Mouse (Mus musculus) c-Kit-negative CD71-positive TER-119-positive erythroid progenitor cells, embryonic 14.5 days (primary cell): ENCODE data around the gene Vcp.
A peak's percentile ranks its signal among the peaks of the same experiment; 100 is the strongest.

Source experiments
- DNase-seq: peaks from one replicate; pipeline ENCODE4 v3.0.0-alpha.2; 2013; ENCODE audit warnings: low read depth, low spot score

The Vcp gene

DNA sequence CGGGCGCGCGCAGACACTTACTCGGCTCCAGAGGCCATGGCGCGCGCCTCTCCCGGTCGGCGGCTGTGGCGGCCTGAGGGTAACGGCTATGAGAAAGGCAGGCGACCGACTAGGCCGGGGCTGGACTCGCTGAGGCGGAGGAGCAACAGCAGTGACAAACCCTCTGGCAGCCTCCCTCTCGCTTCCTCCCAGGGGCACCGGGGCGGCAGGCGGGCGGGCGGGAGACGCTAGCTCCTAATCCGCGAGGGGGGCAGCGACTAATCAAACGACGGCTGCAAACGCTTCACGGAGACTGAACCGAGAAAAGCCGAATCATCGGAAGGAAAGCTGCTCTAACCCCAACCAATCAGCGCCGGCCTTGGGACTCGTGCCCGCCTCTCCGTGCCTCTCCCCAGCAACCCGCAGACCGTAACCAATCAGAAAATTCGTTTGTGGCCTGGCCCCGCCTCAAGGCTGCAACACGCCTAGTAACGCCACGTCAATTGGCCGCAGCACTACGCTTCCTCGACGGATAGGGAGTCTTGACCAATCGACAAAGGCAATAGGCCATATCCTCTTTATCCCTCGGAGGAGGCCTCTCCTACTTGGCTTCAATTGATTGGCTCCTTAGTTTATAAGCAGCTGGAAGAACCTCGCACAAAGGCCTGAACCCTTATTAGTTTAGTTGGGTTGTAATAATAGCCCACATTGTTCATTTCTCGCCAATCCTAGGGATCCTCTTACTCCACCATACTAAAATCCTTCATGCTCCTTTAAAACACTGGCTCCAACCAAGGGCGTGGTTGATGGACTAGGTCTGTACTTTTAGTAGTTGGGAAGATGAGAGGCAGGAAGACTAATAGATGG, at the start of gene Vcp:
TSS of gene Vcp (minus strand) at position 367 of the 846 bp plus-strand sequence.
- peak; percentile 98 for DNase-seq

DNA sequence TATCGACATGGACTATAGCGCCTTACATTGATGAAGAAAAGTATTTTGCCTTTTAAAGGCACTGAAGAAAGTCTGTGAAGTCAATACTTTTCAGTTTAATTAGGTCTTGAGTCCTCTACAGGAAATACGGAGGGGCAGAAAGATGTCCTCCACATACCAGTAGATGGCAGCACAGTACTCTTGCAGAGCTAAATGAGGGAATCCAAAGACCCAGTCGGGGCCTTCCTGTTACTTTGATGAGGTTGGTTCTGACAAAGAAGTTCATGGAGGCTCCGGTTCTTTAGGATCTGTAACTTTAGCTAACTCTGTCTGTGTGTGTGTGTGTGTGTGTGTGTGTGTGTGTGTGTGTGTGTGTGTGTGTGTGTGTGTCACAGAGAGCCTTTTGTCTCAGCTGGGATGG, 46.9 kb upstream of the Vcp start:
- peak; percentile 50 for DNase-seq

DNA sequence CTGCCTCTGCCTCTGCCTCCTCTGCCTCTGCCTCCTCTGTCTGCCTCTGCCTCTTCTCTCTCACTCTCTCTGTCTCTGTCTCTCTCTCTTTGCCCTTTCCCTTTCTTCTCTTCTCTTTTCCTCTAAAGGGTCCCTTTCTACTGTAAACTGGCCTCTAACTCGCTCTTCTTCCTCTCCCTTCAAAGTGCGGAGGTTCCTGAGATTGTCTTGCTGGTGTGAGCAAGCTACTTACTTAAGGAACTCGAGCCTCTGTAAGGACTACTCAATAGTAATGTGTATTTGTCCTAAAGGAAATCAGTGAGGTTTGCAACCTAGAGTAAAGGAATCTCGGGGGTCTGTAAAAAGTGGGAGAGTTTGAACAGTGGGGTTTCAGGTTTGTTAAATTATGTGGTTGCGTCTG, 46.3 kb upstream of the Vcp start:
- DNase-seq: no peak

DNA sequence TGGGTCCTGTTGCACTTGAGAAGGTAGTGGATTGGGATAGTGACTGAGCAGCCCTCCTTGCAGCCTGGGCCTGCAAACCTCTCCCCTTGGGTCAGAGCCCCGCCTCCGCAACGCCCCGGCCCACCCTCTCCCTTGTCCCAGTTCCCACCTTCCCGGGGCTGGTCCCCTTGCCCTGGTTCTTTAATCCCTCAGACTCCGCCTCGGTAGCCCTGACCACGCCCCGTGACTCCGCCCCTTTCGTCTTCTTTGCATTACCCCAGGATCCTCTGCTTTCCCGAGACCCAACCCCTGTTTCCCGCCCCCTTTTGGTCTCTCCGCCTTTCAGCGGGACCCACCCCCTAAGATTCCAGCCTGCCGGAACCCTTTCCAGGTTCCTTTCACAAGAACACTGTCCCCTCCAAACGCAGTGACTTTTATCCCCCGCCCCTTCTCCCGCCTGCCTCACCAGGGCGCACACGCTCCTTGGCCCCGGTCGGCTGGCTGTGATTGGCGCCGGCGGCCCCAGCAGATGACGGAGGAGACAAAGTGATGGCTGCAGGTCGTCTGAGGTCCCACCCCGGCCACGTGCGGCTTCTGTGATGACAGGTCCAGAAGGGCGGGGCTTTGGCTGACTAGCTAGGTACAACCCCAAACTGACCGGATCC, 45.5 kb upstream of the Vcp start, which contains the start of gene Fam214b:
TSS of gene Fam214b (minus strand) at position 562 of the 644 bp plus-strand sequence.
- DNase-seq: peak; percentile 65

DNA sequence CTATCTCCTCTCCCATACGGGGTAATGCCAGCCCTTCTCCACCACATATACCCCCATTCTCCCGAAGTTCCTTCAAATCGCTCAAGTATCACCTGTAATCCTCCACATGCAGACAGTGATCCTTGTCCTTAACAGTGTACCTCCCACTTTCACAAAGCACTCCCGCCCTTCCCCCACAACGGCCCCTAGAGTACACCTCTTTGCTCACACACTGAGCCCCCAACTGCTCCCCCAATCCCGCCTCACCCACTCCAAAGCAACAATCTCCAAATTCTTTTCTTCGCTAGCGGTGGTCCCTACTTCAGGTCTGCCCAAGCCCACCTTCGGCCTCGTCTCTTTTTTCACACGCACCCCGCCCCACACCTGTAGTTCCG, 45.0 kb upstream of the Vcp start:
- no peak for DNase-seq

DNA sequence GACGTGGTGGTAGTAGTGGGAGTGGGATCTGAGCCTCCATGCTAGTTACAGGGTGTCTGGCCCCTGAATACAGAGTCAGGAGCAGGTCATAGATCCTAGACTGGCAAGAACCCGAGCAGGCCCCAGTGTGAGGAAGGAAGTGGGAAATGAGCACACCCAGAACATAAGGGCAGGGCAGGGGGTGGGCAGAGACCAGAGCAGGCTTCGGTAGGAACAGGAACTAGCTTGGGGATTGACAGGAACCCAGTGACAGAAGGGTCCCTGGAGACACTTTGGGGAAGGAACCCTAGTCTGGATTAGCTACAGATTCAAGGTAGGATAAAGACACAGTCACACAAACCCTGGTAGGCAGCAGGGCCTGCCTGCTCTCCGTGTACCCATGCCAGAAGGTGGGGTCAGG, 44.4 kb upstream of the Vcp start:
- DNase-seq: no peak

DNA sequence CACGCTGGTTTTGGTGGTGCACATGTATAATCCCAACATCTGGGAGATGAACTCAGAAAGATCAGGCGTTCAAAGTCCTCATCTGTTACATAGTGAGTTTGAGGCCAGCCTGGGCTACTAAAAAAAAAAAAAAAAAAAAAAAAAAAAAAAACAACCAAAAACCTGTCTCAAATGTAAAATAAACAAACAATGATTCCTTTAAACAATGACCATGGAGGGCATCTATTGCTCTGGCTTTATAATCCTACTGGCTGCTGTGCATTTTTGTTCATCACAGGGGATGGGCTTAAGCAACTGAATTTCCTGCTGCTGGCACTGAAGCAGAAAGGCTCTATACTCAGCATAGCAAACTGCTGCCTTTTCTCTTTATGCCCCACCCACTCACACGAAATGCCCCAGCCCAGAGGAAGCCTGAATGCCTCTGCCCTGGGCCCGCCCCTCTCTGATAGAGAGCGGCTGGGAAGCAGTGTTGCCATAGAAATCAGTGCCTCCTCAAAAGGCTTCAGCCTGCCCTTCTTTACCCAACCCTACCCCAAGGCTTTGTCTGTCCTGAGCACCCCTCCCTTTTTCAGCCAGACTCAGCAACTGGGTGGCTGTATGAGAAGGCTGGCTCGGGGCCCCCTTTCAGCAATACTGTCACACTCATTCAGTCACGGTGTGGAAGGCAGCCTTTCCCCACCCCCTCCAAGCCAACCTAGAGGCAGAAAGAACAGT, 43.5 kb upstream of the Vcp start:
- no peak for DNase-seq

DNA sequence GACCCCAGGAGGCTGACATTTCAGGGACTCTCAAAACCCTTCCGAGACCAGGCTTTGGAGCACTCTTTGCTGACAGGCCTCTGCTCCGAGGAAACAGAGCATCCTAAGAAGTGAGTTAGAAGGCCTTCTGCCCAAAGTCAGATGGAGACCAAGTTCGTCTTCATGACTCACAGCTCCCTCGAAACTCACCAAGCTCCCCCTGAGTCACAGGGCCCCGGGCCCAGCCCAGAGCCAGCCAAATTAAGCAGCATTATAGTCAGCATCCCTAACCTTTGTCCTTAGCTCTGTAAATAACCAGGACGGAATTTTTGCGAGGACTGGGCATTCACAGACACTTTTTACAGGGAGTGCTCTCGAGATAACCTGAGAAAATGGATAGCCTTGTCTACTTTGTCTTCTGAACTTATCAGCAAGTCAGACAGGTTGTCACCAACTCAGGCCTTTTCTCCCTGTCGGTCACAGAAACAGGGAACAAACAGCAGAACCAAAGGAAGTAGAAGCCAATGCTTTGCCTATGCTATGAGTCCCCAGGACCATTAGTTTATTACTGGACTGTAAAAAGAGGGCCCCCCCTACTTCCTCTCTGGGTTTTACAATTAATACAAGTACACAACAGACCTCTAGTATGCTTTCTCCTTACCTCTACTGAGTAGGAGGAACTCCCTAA, 40.7 kb upstream of the Vcp start:
- no peak for DNase-seq

DNA sequence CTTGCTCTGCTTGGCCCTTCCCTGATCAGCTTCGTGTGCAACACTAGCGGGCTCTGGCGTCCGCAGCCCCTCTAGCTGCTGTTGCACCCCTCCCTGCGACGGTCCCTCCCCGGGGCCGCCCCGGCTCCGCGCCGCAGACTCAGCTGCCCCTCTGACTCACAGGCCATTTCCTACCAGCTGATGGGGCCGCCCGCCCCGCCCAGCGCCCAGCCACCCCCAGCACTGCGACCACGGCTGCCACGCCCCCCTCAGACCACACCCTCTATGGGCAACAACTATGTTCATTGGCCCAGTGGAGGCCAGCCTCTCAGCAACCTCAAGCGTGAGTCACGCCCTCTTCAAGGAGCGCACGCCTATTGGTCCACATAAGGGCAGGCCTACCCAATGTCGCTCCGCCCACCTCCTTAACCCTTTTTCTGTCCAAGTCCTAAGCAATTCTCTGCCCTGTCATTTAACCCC, 39.8 kb upstream of the Vcp start:
- DNase-seq: peak; percentile 97

DNA sequence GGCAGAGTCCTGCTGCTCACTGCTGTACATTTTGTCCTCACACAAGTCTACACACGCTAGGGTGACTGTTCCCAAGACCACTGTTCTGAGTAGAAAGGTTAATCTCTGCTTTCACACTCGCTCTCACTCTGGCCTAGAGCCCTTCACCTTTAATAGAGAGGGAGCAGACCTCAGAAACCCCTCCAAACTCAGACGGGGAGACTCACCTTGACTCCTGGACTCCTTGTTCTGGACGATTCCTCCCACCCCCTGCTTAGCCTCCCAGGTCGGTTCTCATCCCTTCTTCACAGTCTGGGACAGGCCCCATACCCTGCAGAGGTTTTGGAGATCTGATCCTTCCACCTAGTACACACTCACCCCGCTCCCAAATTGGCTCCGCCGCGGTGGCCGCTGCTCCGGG, 39.3 kb upstream of the Vcp start:
- DNase-seq: peak; percentile 32

DNA sequence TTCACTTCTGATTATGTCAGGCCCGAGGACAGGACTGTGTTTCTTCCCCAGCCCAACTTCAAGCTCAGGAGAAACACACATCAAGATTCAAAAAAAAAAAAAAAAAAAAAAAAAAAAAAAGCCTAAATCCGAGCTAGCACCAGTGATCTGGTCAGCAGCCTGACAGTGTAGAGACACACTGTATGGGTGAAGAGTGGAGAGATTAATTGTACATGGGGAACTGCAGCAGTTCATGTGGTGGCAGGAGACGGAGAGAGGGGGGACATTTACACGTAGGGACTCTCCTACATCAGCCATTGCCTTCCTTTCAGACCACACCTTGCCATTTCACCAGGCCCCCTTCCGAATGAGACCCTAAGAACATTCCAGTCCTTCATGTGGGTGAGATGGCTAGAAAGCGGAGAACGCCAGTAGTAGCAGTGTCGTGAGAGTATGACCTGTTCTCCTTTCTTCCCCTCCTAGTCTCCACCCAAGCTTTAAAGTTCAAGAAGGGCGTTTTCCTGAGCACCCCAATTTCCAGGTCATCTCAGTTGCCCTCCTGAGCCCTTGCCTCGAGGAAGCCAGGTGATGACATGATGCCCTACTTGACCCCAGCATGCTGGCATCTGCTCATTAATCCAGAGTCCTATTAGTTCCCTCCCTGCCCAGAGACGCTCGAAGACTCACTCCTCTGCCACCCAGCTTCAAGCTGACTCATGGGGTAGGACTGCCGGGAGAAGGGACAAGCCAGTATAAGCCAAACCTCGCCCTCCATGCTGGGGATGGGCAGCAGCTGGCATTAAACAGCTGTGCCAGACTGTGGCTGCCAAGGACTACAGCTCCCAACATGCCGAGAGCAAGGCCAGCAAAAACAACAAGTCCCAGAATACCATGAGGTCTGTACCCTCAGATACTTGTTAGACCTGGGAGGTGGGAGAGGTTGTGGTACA, 38.5 kb upstream of the Vcp start:
- DNase-seq: peak; percentile 67

DNA sequence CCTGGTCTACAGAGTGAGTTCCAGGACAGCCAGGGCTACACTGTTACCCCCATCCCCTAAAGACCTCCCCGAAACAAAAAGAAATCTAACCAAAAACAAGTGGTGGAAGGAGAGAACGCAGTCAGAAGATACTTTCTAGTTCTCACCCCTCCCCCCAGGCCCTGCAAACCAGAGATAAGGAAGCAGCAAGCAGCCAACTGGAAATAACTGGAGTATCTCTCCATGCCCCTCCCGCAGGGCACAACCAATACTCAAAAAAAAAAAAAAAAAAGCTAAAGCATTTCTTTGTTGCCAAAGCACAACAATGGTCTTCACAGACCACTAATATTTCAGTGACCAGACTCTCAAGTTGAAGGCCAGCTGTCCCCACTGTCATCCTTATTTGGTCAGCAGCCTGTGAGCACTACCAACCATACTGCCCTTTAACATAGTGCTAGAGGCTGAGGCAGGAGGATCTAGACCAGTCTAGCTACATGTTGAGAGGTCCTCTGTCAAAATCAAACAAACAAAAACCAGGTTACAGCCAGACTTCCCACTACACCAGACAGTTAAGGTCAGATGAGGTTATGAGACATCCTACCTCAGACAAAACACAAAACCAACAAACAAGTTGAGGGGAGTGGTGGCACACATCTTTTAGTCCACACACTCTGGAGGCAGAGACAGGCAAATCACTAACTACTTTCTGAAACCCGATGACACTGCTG, 37.7 kb upstream of the Vcp start:
- peak; percentile 80 for DNase-seq

DNA sequence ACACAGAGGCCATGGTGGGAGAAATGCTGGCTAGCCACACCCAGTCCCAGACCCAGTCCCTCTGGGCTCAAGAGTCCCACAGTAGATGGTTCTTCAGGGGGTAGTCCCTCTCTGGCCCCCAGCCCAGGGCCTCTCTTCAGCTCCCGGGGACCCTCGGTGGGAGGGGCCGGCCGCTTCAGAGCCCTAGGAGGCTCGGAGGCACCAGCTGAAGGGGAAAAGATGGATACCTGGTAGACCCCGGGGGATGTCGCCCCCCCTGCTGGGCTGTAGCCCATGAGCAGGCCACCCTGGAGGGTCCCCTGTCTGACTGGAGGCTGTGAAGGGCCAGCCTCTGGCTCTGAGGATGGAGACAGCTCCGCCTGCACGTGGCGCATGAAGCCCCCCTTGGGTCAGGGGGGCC, 36.0 kb upstream of the Vcp start:
- no peak for DNase-seq

DNA sequence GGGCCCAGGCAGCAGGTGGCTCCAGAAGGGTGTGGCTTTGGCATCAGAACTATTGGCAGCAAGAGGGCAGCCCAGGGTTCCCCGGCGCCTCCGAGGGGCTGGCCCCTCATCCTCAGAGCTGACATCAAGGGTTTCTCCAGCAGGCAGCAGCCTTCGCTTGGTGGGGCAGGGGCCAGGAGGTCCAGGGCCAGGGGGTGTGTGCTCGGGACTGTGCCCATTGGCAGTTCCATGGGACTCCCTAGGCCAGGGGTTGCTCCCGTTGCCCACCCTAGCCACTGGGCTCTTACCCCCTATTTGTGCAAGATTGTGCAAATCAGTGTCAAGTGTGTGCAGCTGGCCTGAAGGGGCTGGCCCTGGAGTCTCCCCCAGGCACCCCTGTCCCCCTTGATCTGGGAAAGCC, 35.5 kb upstream of the Vcp start:
- no peak for DNase-seq

DNA sequence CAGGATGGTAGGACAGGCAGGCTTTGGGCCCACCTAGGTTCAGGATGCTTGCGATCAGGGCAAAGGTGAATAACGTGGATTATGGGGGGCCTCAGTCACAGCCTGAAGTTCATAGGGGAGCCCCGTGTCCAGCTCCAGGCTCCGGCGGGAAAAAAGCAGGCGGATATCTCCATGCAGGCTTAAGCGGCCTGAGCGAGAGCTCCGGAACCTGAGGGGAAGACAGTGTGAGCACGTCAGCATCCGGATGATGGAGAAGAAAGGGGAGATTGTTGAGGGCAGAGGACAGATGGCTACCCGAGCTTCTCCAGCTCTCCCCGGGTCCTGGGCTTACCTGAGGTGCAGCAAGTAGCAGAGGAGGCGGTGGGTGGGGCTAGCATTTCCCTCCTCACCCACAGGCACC, 33.2 kb upstream of the Vcp start:
- DNase-seq: no peak

DNA sequence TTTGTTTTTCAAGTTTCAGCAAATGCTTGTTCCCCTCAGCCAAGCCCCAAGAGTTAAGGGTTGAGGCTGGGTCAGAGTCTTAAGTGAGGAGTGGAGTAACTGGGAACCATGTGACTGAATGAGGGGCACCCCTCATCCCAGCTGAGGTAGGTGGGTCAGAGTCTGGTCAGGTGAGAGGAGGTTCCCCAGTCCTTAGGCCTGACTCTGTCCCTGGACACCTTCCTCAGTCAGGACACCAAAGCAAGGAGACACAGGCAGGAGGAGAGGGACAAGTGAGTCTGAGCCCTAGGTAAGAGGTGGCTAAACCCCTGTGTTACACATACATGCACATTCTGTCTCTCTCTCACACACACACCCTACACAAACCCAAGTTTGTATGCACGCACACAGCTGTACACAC, 32.2 kb upstream of the Vcp start:
- DNase-seq: no peak

DNA sequence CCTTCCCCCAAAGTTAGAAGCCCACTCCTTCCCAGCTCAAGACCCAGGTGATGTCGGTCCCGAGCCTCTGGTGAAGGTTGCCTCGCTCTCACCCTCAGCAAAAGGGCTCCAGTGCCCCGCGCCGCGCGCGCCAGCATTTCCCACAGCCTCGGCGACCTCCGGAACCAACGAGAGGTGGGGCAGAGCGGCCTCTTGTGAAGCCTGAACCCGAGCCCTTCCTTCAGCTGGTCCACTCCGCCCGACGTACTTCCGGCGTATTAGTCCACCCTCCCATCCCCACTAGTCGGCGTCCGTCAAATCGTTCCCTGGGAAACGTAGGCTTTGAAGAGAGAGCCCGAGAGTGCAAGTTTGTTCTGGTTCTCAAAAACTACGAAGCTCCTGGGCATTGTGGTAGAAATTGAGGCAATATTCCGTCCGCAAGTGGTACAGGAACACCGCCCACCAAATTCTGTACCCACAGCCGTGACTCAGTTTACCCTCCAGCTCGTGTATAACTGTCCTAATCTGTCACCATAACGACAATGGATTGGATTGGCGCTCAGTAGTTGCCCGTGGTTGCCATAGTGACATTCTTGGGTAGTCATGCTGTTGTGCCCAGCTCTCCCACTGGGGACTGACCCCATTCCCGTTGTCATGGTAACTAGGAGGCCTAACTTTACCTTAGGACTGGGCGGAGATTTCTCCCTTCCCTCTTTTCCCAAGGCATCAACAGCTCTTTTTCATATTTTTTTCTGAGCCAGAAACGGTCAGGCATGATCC, 31.1 kb upstream of the Vcp start, which contains the start of gene Stoml2:
TSS of gene Stoml2 (minus strand) at position 474 of the 759 bp plus-strand sequence.
- DNase-seq: peak; percentile 83

DNA sequence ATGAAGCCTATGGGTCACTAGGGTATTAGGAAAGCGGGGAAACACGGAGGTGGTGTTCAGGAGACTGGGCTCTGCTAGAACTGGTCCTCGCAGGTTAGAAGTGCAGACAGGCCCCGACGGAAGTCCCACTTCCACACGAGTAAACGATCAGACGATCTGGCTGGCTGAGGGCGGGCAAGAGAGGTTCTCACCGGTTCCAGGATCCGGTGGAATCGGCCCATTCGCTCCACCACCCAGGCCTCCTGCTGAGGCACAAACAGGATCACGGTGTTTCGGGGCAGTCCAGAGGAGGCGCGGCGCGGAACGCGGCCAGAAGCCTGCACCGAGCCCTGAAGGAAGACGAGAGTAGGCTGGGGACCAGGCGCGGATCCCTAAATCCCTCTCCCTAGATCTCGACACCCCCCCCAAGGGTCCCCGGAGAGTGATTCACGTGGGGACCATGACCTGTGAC, 30.5 kb upstream of the Vcp start:
- DNase-seq: peak; percentile 31

DNA sequence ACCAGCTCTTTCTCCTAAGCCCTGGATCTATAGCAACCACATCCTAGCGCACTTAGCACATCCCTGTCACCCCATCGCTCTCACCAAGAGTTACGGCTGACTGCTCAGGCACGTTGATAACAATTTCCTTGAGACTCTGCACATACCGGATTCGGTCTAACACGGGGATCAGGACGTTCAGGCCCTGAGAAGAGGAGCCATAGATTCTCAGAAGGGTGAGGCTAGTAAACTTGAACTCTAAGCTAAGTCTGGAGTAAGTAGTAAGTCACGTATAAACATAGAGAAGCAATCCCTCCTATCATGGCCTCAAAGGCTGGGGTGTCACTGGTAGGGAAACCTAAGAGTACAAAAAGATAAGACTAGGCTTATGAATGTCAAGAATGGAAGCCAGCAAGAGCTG, 30.0 kb upstream of the Vcp start:
- DNase-seq: no peak
